Mouse (Mus musculus): ENCODE results near the gene Pth. TPM values are rescaled to one million over a fixed set of nuclear protein-coding genes. Genes with fewer than 3 reads are reported as not detected.
A peak's percentile ranks its signal among the peaks of the same experiment; 100 is the strongest.

Pth gene
- total and polyA plus RNA-seq, 3 experiments: not detected

- peak overlapping the region; percentile 30 to 36 for H3K4me3 ChIP-seq (ENCODE audit: control insufficient read depth in 1 of 2, insufficient read depth in 1 of 2, low read depth in 2 of 2, low read length in 2 of 2)
- no peaks in the 10 kb centered on the region for H3K27me3 ChIP-seq (ENCODE audit: control insufficient read depth in 1 of 2, insufficient read depth in 2 of 2, low read length in 2 of 2)
- DNase-seq (ENCODE audit: low read depth, low spot score): peak; percentile 97
- no peaks in the 10 kb centered on the region for H3K79me2 ChIP-seq (ENCODE audit: control insufficient read depth, insufficient read depth, low read length, poor library complexity)
- no peaks in the 10 kb centered on the region for H3K4me1 ChIP-seq (ENCODE audit: control insufficient read depth in 1 of 2, insufficient read depth in 2 of 2, low read length in 2 of 2)
- H3K9me3 ChIP-seq (replicated peaks; ENCODE audit: insufficient read depth, low read length): no peaks in the 10 kb centered on the region
- TF ChIP-seq CTCF (IDR thresholded peaks at IDR 0.05 in 2 of 3, conservative IDR thresholded peaks at IDR 0.05 in 1 of 3; ENCODE audit: control insufficient read depth in 1 of 3, insufficient read depth in 1 of 3, low read depth in 2 of 3, low read length in 3 of 3, poor library complexity in 1 of 3, severe bottlenecking in 1 of 3) (peak; percentile 71 to 98 (median 96)), ELF1 (IDR thresholded peaks at IDR 0.05; ENCODE audit: low read depth, low read length) (0 out of 2 replicates have a peak, but pooled peaks have one; percentile 53), GATA1 (IDR thresholded peaks at IDR 0.05; ENCODE audit: low read depth, low read length) (no peak), GABPA (IDR thresholded peaks at IDR 0.05; ENCODE audit: low read depth, low read length) (no peak), ETS1 (IDR thresholded peaks at IDR 0.05; ENCODE audit: low read depth, low read length) (peak; percentile 50), POLR2AphosphoS2 (IDR thresholded peaks at IDR 0.05; ENCODE audit: low read length) (no peak), ZNF384 (IDR thresholded peaks at IDR 0.05; ENCODE audit: low read depth, low read length) (no peak), HCFC1 (IDR thresholded peaks at IDR 0.05; ENCODE audit: low read depth, low read length) (peak; percentile 12; the same call in 1 of the 2 replicates), UBTF (IDR thresholded peaks at IDR 0.05; ENCODE audit: borderline replicate concordance, insufficient read depth, low read depth, low read length) (no peak), EP300 (IDR thresholded peaks at IDR 0.05; ENCODE audit: low read depth in 1 of 2, low read length in 2 of 2) (peak in 1 of 2 experiments; percentile 33; a peak in 2 of 4 replicates), BHLHE40 (IDR thresholded peaks at IDR 0.05; ENCODE audit: borderline replicate concordance, low read depth, low read length) (peak; percentile 33; the same call in 1 of the 2 replicates), MYC (IDR thresholded peaks at IDR 0.05; ENCODE audit: low read depth, low read length) (peak; percentile 79), NELFE (IDR thresholded peaks at IDR 0.05; ENCODE audit: low read depth, low read length) (no peak), JUND (IDR thresholded peaks at IDR 0.05; ENCODE audit: low read depth, low read length) (0 out of 2 replicates have a peak, but pooled peaks have one; percentile 35), USF2 (IDR thresholded peaks at IDR 0.05; ENCODE audit: borderline replicate concordance in 1 of 2, insufficient read depth in 1 of 2, low read depth in 1 of 2, low read length in 2 of 2) (no peak), ZC3H11A (IDR thresholded peaks at IDR 0.05; ENCODE audit: low read depth, low read length) (peak; percentile 91), TBP (IDR thresholded peaks at IDR 0.05; ENCODE audit: low read depth, low read length) (peak; percentile 75; the same call in 1 of the 2 replicates), MAFK (IDR thresholded peaks at IDR 0.05; ENCODE audit: borderline replicate concordance, low read depth, low read length) (no peak), NRF1 (IDR thresholded peaks at IDR 0.05; ENCODE audit: insufficient read depth, low read depth, low read length, poor library complexity, severe bottlenecking) (no peak), KAT2A (conservative IDR thresholded peaks at IDR 0.05; ENCODE audit: low read depth, low read length) (no peak), POLR2A (IDR thresholded peaks at IDR 0.05; ENCODE audit: control insufficient read depth in 1 of 2, insufficient read depth in 1 of 2, low read depth in 1 of 2, low read length in 2 of 2, poor library complexity in 1 of 2) (no peak), MEF2A (IDR thresholded peaks at IDR 0.05; ENCODE audit: extremely low read depth, insufficient replicate concordance, low read depth, low read length, poor library complexity, severe bottlenecking) (no peak), SMC3 (IDR thresholded peaks at IDR 0.05; ENCODE audit: low read depth, low read length) (peak; percentile 94), MYB (IDR thresholded peaks at IDR 0.05; ENCODE audit: low read depth, low read length) (no peak), SIN3A (IDR thresholded peaks at IDR 0.05; ENCODE audit: low read length) (peak; percentile 81), TAL1 (IDR thresholded peaks at IDR 0.05; ENCODE audit: low read length) (no peak), MAZ (IDR thresholded peaks at IDR 0.05; ENCODE audit: low read depth, low read length) (peak; percentile 81; the same call in 1 of the 2 replicates), MXI1 (IDR thresholded peaks at IDR 0.05; ENCODE audit: low read depth, low read length) (peak; percentile 53; the same call in 1 of the 2 replicates), ZMIZ1 (IDR thresholded peaks at IDR 0.05; ENCODE audit: low read depth, low read length) (no peak), MAX (IDR thresholded peaks at IDR 0.05; ENCODE audit: low read length) (peak; percentile 35; the same call in 1 of the 2 replicates), TCF12 (IDR thresholded peaks at IDR 0.05; ENCODE audit: low read depth, low read length) (peak; percentile 37; the same call in 1 of the 2 replicates)
- peak overlapping the region; percentile 3; the same call in 1 of the 2 replicates for H3K27ac ChIP-seq (ENCODE audit: control insufficient read depth, low read depth, low read length)
- H3K36me3 ChIP-seq (ENCODE audit: control insufficient read depth in 1 of 2, insufficient read depth in 2 of 2, low read length in 2 of 2): peaks cover 0 to 5% of the 10 kb centered on the region in 2 experiments; a peak in 1 of 4 replicates
- H3K9ac ChIP-seq (ENCODE audit: control insufficient read depth, low read depth, low read length, poor library complexity, severe bottlenecking): peak overlapping the region; percentile 7
Observed at GRCm38 (mm10) chr7:113377875-113378658, 10.3 kb downstream of the Pth start.

All from MEL (cell line).